Mouse (Mus musculus) kidney, adult 11 months (tissue): ENCODE measurements around the gene Gpr12.
"Not testable (repeated sequence)": the region's sequence is repeated elsewhere in the genome, so short reads cannot be mapped to it uniquely, and the experiment has no call there.

Source experiments
- DNase-seq: peaks from one replicate; pipeline ENCODE4 v3.0.0; 2022

Gpr12 gene

DNA sequence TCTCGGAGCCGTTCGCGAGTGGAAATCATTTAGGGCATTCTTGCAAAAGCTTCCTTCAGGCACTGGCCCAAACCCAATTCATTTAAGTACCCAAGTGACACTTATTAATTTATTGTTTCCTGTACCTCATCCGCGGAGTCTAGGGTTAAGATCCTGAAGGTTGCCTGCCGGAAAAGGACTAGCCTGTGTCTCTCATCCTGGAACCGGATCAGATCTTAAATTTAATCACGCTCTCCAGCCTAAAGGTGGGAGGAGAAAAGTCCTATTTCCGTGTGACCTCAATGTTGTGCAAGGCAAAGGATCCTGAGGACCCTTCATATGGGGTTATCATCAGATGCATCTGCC is 240 bp upstream of the Gpr12 start:
- no peak for DNase-seq

DNA sequence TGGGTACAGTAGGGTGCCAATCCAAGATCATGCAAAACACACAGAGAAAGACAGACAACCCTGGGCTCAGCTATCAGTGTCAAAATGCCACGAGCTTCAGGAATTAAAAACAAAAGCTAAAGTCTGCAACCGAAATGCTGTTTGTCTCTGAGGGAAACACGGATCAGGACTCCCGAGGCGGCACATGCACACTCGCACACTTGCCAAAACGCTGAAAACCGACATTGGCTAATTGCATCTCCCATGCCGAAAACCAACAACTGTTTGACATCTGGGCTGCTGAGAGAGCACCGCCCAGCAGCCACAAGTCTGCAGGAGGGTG is 922 bp downstream of the Gpr12 start:
- DNase-seq, result no peak

- DNase-seq, result no peak
These were observed 8.4 kb downstream of the Gpr12 start for GRCm38 (mm10) chr5:146576668-146577067.

- DNase-seq, result not testable (repeated sequence)
These were observed 12.3 kb downstream of the Gpr12 start for GRCm38 (mm10) chr5:146572735-146573042.

DNA sequence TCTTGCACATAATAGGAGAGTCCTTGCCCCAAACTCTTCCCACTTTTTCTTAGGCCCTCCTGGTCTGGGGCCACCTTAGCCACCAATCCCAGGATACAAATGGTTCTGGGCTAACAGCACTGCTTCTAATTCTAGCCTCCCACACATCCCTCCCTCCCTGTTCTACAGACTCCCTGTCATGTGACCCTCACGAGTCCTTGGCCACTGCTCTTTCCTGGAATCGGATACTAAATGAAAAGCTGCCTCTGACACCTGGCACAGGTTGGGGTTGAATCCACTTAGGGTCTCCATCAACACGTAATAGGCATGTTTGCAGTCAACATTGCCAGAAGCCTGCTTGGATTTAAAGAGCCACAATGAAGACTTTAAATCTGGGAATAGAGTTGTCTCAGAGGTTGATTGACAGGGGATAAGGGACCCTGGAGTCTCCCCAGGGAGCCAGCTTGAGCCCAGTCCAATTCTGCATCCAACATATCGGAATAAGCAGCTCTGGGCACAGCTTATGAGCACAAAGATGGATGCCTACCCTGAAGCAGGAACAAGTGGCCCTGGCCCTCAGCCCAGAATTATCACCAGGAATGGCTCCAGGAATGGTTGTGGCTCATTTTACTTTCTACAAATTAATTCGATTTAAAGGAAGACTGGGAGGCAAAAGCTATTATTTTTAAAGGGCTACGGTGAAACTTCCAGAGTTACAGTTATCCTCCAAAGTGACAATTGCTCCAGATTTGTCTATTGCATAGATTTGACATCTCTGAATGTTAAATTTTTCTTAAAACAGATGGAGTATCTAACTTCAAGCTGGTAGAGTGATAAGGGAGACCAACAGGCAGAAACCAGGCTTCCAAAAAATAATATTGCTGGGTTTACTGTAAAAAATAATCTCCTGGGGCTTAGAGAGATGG is 13.0 kb downstream of the Gpr12 start:
- DNase-seq, result not testable (repeated sequence)

DNA sequence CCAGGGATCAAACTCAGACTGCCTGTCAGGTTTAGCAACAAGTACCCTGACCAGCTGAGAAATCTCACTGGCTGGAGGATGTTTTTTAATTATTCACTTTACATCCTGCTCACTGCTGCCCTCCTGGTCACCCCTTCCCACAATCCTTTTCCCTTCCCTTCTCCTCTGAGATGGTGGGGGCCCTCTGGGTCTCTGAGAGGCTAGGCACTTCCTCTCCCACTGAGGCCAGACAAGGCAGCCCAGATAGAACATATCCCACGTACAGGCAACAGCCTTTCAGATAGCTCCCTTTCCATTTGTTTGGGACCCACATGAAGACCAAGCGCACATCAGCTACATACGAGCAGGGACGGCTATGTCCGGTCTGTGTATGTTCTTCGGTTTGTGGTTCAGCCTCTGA is 14.9 kb downstream of the Gpr12 start:
- DNase-seq, result not testable (repeated sequence)

DNA sequence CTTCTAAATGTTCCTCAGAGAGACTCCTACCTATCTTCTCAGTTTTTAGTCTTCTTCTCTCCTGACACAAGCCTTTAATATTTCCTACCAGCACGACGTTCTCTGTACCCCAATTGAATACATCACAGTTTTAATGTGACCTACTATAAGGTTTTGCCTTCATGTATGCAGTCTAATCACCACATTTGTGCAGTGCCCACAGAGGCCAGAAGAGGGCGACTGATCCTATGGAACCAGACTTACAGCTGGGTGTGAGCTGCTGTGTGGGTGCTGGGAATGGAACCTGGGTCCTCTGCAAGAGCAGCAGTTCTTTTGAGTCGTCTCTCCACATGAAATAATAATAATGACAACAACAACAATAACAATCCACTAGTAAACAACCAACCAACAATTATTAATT is 18.0 kb downstream of the Gpr12 start:
- DNase-seq, result no peak

GRCm38 (mm10) chr5:146564259-146564658 is 20.8 kb downstream of the Gpr12 start:
- no peak for DNase-seq

GRCm38 (mm10) chr5:146555836-146556235 is 29.2 kb downstream of the Gpr12 start, which contains the start of gene Gm3415:
Gm3415 (plus strand) TSS chr5:146556136.
- DNase-seq, result not testable (repeated sequence)

DNA sequence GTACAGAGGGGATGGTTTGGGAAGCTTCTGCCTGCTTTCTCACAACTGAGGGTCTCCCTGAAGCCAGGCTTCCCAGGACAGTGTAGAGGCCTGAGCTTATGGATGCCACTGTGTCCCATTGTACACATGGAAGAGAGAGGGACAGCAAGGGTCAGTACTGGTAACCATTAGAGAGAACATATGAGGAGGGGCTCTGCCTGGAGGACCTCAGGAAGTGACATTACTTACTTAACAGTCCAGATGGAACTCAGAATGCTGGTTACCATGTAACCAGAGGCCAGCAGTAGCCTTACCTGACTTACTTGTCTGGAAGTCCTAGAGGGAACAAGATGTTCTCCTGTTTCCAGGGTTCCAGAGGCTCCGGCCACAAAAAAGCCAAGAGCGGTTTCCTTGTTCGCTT is 47.7 kb downstream of the Gpr12 start, which contains the start of gene Gm3409:
Gm3409 (plus strand) TSS at position 301 of the 400 bp plus-strand sequence.
- not testable (repeated sequence) for DNase-seq
